Mouse (Mus musculus): ENCODE results near the gene Cdh24.
"Not testable (repeated sequence)": the region's sequence is repeated elsewhere in the genome, so short reads cannot be mapped to it uniquely, and the experiment has no call there.

Gene Cdh24

GRCm38 (mm10) chr14:54642224-54642944, 1.2 kb upstream of the Cdh24 start:
- DNase-seq, result no peak

- DNase-seq, result no peak
These were observed 239 bp downstream of the Cdh24 start, which contains the start of gene Gm17606 for GRCm38 (mm10) chr14:54640946-54641304. TSS of gene Gm17606 (plus strand) at chr14:54640952.

DNA sequence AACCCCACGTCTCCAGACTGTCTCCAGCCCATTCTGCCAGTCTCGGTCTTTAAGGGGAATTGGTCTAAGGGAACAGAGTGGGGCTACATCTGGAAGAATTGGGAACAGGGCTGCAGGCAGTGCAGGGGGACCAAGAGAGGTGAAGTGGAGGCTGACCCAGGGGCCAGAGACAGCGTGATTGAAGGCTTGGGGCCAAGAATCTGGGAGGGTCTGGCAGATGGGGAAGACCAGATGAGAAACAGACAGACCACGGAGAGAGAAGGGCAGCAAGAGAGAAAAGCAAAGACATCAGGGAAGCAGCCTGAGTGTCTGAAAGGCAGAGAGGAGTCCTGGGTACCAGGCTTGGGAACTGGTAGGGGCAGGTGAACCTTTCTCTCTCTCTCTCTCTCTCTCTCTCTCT, 1.0 kb downstream of the Cdh24 start:
- DNase-seq, result no peak

DNA sequence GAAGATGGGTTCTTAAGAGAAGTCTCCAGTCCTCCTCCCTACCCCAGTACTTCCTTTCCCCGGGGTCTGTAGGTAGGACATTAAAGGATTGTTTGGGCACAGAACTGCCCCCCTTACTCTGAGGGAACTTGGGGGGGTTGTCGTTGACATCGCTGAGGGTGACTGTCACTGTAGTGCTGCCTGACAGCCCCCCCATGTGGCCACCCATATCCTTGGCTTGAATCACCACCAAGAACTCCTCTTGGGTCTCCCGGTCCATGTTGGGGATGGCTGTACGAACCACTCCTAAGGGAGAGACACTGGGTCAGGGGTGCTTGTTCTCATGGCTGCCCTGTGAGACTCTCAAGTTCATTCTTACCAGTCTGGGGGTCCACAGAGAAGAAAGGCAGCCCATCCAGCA, 3.0 kb downstream of the Cdh24 start:
- DNase-seq, result peak; percentile 51

DNA sequence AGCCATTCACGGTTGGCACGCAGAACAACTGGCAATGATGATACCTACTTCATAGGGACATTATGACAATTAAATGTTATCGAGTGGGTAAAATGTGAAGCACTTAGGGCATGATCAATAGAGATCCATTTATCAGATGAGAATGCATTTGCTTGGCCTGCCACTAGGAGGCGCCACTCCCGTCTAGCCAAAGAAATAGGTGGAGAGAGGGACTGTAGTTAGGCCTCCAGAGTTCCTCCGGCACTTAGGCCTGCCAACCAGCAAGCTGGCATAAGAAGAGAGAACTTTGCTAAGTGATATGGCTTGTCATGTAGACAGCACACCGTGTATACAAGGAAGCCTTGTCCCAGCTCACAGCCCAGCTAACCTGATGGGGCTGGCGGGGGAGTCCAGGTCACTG, 4.2 kb downstream of the Cdh24 start:
- peak; percentile 83 for DNase-seq

GRCm38 (mm10) chr14:54634182-54634581, 7.0 kb downstream of the Cdh24 start:
- DNase-seq, result peak; percentile 49

- no peak for DNase-seq
These were observed 8.9 kb downstream of the Cdh24 start for GRCm38 (mm10) chr14:54632252-54632651.

DNA sequence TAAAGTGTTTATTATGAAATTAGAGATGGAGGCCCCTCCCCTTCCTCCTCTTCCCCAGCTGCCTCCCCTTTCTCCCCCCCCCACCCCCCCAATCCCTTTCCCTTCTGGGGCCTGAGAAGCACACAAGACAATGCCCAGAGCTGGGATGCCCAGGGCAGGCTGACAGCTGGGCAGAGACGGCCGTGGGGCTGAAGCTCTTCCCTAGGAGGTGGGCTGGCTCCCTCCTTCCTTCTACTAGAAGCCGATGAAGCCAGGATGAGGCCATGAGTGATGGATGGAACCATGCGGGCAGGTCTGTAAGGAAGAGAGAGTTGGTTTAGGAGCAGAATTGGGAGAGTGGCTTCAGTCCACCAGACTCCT, 9.9 kb downstream of the Cdh24 start:
- DNase-seq, result no peak

- DNase-seq, result no peak
These were observed 10.5 kb downstream of the Cdh24 start for GRCm38 (mm10) chr14:54630583-54631239.

DNA sequence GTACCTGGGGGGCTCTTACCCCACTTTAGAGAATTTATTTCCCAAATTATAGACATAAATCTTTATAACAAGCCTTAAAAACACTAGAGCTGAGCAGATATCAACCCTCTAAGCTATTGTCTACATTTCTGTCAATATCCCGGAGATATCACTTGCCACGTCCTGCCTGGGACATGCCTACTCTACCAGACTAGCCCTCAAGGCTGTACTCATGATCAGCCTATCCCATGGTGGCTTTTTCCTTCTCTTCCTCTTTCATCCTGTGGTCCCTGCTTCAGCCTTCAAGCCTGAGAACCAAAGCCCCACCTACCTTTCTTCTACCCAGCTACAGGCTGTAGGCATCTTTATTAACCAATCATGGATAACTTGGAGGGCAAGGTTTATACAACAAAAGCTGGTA, 11.4 kb downstream of the Cdh24 start:
- DNase-seq, result no peak

DNA sequence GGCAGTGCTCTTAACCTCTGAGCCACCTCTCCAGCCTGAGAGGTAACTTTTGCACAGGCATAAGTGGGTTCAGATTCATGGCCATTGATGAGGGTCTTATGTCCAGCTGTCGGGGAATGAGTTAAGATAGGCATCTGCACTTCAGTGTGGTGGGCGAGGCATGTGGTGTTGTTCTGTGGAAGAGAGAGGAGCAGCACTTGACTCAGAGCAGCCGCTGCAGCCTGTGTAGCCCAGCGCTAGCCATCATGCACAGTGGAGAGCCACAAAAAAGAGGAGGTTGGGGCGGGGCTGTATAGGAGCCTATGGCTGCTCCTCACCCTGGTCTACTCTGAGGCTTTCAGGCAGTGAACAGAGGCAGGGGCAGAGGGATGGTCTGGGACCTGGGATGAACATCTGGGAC, 13.1 kb downstream of the Cdh24 start:
- DNase-seq, result no peak

DNA sequence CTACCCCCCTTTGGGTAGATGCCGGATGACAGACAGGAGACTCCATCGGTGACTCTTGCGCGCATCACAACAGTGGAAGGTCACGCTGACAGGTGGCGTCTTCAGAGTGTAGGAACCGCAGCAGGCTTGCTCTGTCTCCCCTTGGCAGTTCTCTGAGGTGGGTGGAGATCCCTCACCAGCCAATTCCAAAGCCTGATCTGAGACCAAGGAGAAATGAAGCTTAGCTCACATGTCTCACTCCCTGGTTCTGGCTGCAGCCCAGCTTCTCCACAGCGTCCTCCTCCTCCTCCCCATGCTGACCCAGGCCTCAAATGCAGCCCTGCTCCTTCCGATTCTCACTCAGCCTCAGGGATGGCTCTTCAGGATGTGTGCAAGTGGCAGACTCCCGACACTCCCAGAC, 16.2 kb downstream of the Cdh24 start:
- no peak for DNase-seq

DNA sequence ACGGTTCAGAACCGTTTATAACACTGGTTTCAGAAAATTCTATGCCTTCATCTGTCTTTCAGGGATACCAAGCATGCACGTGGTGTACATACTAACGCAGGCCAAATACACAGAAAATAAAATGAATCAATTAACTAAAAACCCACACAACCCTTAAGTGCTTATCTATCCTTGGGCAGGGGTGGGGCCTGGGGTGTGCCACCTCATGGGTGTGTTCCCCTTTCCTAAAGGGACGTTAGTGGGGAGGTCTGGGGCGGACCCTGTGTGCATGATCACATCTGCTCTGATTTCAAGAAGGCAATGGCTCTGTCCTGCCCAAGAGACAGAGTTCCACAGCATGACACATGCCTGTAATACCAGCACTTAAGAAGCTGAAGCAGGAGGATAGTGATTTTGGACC, 17.8 kb downstream of the Cdh24 start:
- DNase-seq, result no peak

GRCm38 (mm10) chr14:54621133-54621532, 20.0 kb downstream of the Cdh24 start, which contains the start of gene Psmb11:
TSS of gene Psmb11 (plus strand) at chr14:54621433.
- DNase-seq, result no peak

GRCm38 (mm10) chr14:54617897-54618365, 23.2 kb downstream of the Cdh24 start, which contains the start of gene Psmb5:
TSS of gene Psmb5 (minus strand) at chr14:54618022.
- DNase-seq, result peak; percentile 91

DNA sequence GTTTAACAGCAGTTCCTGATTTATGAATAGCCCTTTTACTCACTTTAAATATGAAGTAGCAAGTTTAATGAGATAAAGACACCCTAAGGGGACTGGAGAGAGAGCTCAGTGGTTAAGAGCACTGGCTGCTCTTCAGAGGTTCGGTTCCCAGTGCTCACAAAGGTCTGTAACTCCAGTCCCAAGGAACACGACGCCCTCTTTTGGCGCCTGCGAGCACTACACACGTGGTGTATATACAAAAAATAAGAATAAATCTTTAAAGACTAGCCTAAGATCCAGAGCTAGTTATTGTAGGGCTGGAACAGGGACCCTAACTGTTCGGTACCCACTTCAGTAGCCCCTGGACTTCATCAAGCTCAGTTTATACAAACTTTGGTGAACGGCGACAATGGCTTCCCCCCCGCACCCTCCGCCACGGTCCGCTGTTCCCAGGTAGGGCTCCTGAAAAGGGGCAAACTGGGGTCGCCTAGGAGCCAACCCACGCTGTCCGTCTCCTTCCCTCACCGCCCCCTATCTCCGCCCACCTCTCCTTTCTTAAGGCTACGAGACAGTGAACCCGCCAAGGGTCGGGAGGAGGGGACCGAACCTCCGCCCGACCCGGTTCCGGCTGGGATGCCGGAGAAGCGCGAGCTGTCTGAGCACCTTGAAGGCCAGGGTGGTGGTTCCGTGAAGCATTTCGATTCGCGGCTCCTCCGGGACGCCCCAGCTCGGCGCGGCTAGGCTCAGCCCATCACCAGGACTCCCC, 23.8 kb downstream of the Cdh24 start:
- peak; percentile 64 for DNase-seq

DNA sequence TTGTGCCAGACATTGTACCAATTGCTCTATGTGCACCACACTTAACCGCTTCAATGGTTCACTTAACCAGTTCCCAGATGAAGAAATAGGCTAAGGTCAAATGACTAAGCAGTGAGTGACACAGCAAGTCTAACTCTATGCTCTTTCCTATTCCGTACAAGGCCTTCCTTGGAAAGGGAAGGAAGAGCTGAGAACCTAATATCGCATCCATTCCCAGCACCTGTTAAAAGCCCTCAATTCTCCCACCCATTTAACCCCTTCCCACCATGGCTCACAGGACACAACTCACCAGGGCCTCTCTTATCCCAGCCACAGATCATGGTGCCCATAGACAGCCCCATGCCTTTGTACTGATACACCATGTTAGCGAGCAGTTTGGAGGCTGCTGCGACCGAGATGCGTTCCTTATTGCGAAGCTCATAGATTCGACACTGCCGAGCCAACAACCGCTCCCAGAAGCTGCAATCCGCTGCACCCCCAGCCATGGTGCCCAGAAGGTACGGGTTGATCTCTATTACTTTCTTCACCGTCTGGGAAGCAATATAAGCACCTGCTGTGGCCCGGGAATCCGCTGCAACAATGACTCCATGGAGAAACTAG, 24.8 kb downstream of the Cdh24 start:
- no peak for DNase-seq

GRCm38 (mm10) chr14:54614130-54614529, 27.0 kb downstream of the Cdh24 start:
- DNase-seq, result not testable (repeated sequence)

- DNase-seq, result no peak
These were observed 30.5 kb downstream of the Cdh24 start for GRCm38 (mm10) chr14:54610648-54611047.

DNA sequence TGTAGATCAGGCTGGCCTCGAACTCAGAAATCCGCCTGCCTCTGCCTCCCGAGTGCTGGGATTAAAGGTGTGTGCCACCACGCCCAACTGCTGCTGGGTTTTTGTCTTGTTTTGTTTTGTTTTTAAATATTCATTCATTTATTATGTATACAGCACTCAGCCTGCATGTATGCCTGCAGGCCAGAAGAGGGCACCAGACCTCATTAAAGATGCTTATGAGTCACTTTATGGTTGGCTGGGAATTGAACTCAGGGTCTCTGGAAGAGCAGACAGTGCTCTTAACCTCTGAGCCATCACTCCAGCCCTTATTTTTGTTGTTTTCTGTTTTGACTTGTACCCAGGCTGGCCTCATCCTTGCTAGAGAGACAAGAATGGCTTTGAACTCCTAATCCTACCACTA, 31.2 kb downstream of the Cdh24 start:
- DNase-seq, result peak; percentile 71

GRCm38 (mm10) chr14:54609245-54609644, 31.9 kb downstream of the Cdh24 start:
- DNase-seq, result no peak

GRCm38 (mm10) chr14:54607226-54607625, 33.9 kb downstream of the Cdh24 start:
- DNase-seq, result no peak

DNA sequence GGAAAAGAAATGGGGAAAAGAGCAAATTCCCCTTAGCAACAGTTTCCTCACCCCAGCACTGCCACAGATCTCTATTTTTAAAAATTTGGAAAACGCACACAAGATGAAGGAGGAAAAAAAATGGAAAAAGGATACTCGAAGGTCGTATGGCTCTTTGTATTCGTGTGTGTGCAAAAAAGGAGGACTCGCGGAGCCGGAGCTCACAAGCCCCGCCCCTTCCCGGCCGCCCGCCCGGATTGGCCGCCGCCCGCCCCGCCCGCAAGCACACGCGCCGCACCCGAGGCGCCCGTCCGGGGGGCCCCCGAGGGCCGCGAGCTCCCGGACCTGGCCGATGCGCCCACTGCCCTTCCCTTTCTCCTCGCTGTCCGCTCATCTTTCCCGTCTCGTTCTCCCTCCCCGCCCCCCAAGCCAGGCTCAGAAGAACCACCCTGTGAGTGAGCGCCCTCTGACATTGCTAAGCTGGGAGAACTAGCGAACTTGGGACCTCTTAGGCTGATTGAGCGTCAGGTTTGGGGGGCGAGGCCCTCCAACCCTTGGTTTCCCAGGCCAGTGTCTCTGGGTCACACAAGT, 35.3 kb downstream of the Cdh24 start, which contains the start of gene 4931414P19Rik:
TSS of gene 4931414P19Rik (minus strand) at position 242 of the 570 bp plus-strand sequence.
- DNase-seq, result peak; percentile 95

Data from thymus, postnatal 4 days (tissue).